Mouse (Mus musculus): Measurements from ENCODE around the gene Egfr. TPM values are rescaled to one million over a fixed set of nuclear protein-coding genes. Genes with fewer than 3 reads are reported as not detected.
A peak's percentile ranks its signal among the peaks of the same experiment; 100 is the strongest.

The Egfr gene
- polyA plus RNA-seq, 1 experiment from 2014 or later = 2.1 TPM

GRCm38 (mm10) chr11:16863547-16863946 lies 111.5 kb downstream of the Egfr start:
- no peak overlapping the region for H3K27ac ChIP-seq (ENCODE audit: low read depth, low read length)
- H3K9ac ChIP-seq (ENCODE audit: low read length) = no peak overlapping the region
- H3K4me1 ChIP-seq (ENCODE audit: control insufficient read depth, insufficient read depth, low read length) = no peaks in the 10 kb centered on the region
- no peak for DNase-seq (ENCODE audit: low spot score)
- ATAC-seq = no peak
- no peaks in the 10 kb centered on the region for H3K36me3 ChIP-seq (ENCODE audit: control insufficient read depth, insufficient read depth, low read length)
- H3K27me3 ChIP-seq (replicated peaks; ENCODE audit: control insufficient read depth, insufficient read depth, low read length) = no peaks in the 10 kb centered on the region
- H3K9me3 ChIP-seq (replicated peaks; ENCODE audit: control insufficient read depth, low read length) = no peaks in the 10 kb centered on the region
- no peak overlapping the region for H3K4me2 ChIP-seq (ENCODE audit: low read length)
- no peak overlapping the region for H3K4me3 ChIP-seq (ENCODE audit: low read depth, low read length)

GRCm38 (mm10) chr11:16864980-16865561 lies 113.1 kb downstream of the Egfr start:
- no peaks in the 10 kb centered on the region for H3K4me1 ChIP-seq (ENCODE audit: control insufficient read depth, insufficient read depth, low read length)
- H3K4me2 ChIP-seq (ENCODE audit: low read length) = no peak overlapping the region
- 67% methylated on average over 3 of the region's 3 CpGs for WGBS
- H3K9ac ChIP-seq (ENCODE audit: low read length) = no peak overlapping the region
- DNase-seq (ENCODE audit: low spot score) (no peak), ATAC-seq (no peak)
- no peak overlapping the region for H3K4me3 ChIP-seq (ENCODE audit: low read depth, low read length)
- no peaks in the 10 kb centered on the region for H3K36me3 ChIP-seq (ENCODE audit: control insufficient read depth, insufficient read depth, low read length)
- no peaks in the 10 kb centered on the region for H3K9me3 ChIP-seq (replicated peaks; ENCODE audit: control insufficient read depth, low read length)
- H3K27me3 ChIP-seq (replicated peaks; ENCODE audit: control insufficient read depth, insufficient read depth, low read length) = no peaks in the 10 kb centered on the region
- H3K27ac ChIP-seq (ENCODE audit: low read depth, low read length) = no peak overlapping the region

GRCm38 (mm10) chr11:16868051-16868450 lies 116.0 kb downstream of the Egfr start:
- WGBS = 73% methylated on average over 6 of the region's 6 CpGs
- Histone ChIP-seq H3K27me3 (replicated peaks; ENCODE audit: control insufficient read depth, insufficient read depth, low read length) (no peaks in the 10 kb centered on the region), H3K4me1 (ENCODE audit: control insufficient read depth, insufficient read depth, low read length) (no peaks in the 10 kb centered on the region), H3K27ac (ENCODE audit: low read depth, low read length) (no peak overlapping the region), H3K9me3 (replicated peaks; ENCODE audit: control insufficient read depth, low read length) (no peaks in the 10 kb centered on the region), H3K4me2 (ENCODE audit: low read length) (no peak overlapping the region), H3K9ac (ENCODE audit: low read length) (no peak overlapping the region), H3K4me3 (ENCODE audit: low read depth, low read length) (no peak overlapping the region), H3K36me3 (ENCODE audit: control insufficient read depth, insufficient read depth, low read length) (no peaks in the 10 kb centered on the region)
- DNase-seq (ENCODE audit: low spot score) = no peak
- no peak for ATAC-seq

- Histone ChIP-seq H3K9me3 (replicated peaks; ENCODE audit: control insufficient read depth, low read length) (no peaks in the 10 kb centered on the region), H3K4me3 (ENCODE audit: low read depth, low read length) (no peak overlapping the region), H3K9ac (ENCODE audit: low read length) (no peak overlapping the region), H3K4me2 (ENCODE audit: low read length) (no peak overlapping the region), H3K27ac (ENCODE audit: low read depth, low read length) (no peak overlapping the region), H3K36me3 (ENCODE audit: control insufficient read depth, insufficient read depth, low read length) (no peaks in the 10 kb centered on the region), H3K4me1 (ENCODE audit: control insufficient read depth, insufficient read depth, low read length) (no peaks in the 10 kb centered on the region), H3K27me3 (replicated peaks; ENCODE audit: control insufficient read depth, insufficient read depth, low read length) (no peaks in the 10 kb centered on the region)
- ATAC-seq (no peak), DNase-seq (ENCODE audit: low spot score) (no peak)
- 39% methylated on average over 2 of the region's 2 CpGs for WGBS
Measured at GRCm38 (mm10) chr11:16869506-16869905, 117.5 kb downstream of the Egfr start.

- WGBS = 62% methylated on average over 5 of the region's 5 CpGs
- no peak overlapping the region for H3K27ac ChIP-seq (ENCODE audit: low read depth, low read length)
- no peaks in the 10 kb centered on the region for H3K27me3 ChIP-seq (replicated peaks; ENCODE audit: control insufficient read depth, insufficient read depth, low read length)
- no peaks in the 10 kb centered on the region for H3K36me3 ChIP-seq (ENCODE audit: control insufficient read depth, insufficient read depth, low read length)
- ATAC-seq (no peak), DNase-seq (ENCODE audit: low spot score) (no peak)
- H3K9ac ChIP-seq (ENCODE audit: low read length) = no peak overlapping the region
- H3K9me3 ChIP-seq (replicated peaks; ENCODE audit: control insufficient read depth, low read length) = no peaks in the 10 kb centered on the region
- no peak overlapping the region for H3K4me3 ChIP-seq (ENCODE audit: low read depth, low read length)
- H3K4me1 ChIP-seq (ENCODE audit: control insufficient read depth, insufficient read depth, low read length) = no peaks in the 10 kb centered on the region
- no peak overlapping the region for H3K4me2 ChIP-seq (ENCODE audit: low read length)
Measured at GRCm38 (mm10) chr11:16871120-16871519, 119.1 kb downstream of the Egfr start.

GRCm38 (mm10) chr11:16877676-16878378 lies 125.8 kb downstream of the Egfr start:
- H3K4me2 ChIP-seq (ENCODE audit: low read length) = no peak overlapping the region
- no peaks in the 10 kb centered on the region for H3K4me1 ChIP-seq (ENCODE audit: control insufficient read depth, insufficient read depth, low read length)
- 49% methylated on average over 9 of the region's 9 CpGs for WGBS
- H3K4me3 ChIP-seq (ENCODE audit: low read depth, low read length) = no peak overlapping the region
- H3K9ac ChIP-seq (ENCODE audit: low read length) = no peak overlapping the region
- no peaks in the 10 kb centered on the region for H3K36me3 ChIP-seq (ENCODE audit: control insufficient read depth, insufficient read depth, low read length)
- no peak overlapping the region for H3K27ac ChIP-seq (ENCODE audit: low read depth, low read length)
- ATAC-seq (no peak), DNase-seq (ENCODE audit: low spot score) (peak; percentile 32)
- H3K9me3 ChIP-seq (replicated peaks; ENCODE audit: control insufficient read depth, low read length) = no peaks in the 10 kb centered on the region
- H3K27me3 ChIP-seq (replicated peaks; ENCODE audit: control insufficient read depth, insufficient read depth, low read length) = no peaks in the 10 kb centered on the region

- ATAC-seq (0 out of 2 replicates have a peak, but pooled peaks have one; percentile 29), DNase-seq (ENCODE audit: low spot score) (peak; percentile 22)
Measured at GRCm38 (mm10) chr11:16881932-16882331, 129.9 kb downstream of the Egfr start.

GRCm38 (mm10) chr11:16886152-16886551 lies 134.1 kb downstream of the Egfr start:
- Histone ChIP-seq H3K4me1 (ENCODE audit: control insufficient read depth, insufficient read depth, low read length) (no peaks in the 10 kb centered on the region), H3K36me3 (ENCODE audit: control insufficient read depth, insufficient read depth, low read length) (no peaks in the 10 kb centered on the region), H3K9ac (ENCODE audit: low read length) (no peak overlapping the region), H3K9me3 (replicated peaks; ENCODE audit: control insufficient read depth, low read length) (no peaks in the 10 kb centered on the region), H3K27me3 (replicated peaks; ENCODE audit: control insufficient read depth, insufficient read depth, low read length) (no peaks in the 10 kb centered on the region), H3K27ac (ENCODE audit: low read depth, low read length) (no peak overlapping the region), H3K4me2 (ENCODE audit: low read length) (no peak overlapping the region), H3K4me3 (ENCODE audit: low read depth, low read length) (no peak overlapping the region)
- no peak for DNase-seq (ENCODE audit: low spot score)
- WGBS = 81% methylated on average over 6 of the region's 6 CpGs
- ATAC-seq = no peak

More at GRCm38 (mm10) chr11:16881932-16882331, 129.9 kb downstream of the Egfr start:
- H3K9me3 ChIP-seq (replicated peaks; ENCODE audit: control insufficient read depth, low read length) = no peaks in the 10 kb centered on the region
- no peaks in the 10 kb centered on the region for H3K4me1 ChIP-seq (ENCODE audit: control insufficient read depth, insufficient read depth, low read length)
- H3K27ac ChIP-seq (ENCODE audit: low read depth, low read length) = no peak overlapping the region
- H3K9ac ChIP-seq (ENCODE audit: low read length) = no peak overlapping the region
- no peak overlapping the region for H3K4me2 ChIP-seq (ENCODE audit: low read length)
- H3K36me3 ChIP-seq (ENCODE audit: control insufficient read depth, insufficient read depth, low read length) = no peaks in the 10 kb centered on the region
- no peak overlapping the region for H3K4me3 ChIP-seq (ENCODE audit: low read depth, low read length)
- 53% methylated on average over 4 of the region's 4 CpGs for WGBS
- no peaks in the 10 kb centered on the region for H3K27me3 ChIP-seq (replicated peaks; ENCODE audit: control insufficient read depth, insufficient read depth, low read length)

GRCm38 (mm10) chr11:16888086-16888485 lies 136.1 kb downstream of the Egfr start:
- no peak for ATAC-seq
- Histone ChIP-seq H3K4me2 (ENCODE audit: low read length) (no peak overlapping the region), H3K27ac (ENCODE audit: low read depth, low read length) (no peak overlapping the region), H3K27me3 (replicated peaks; ENCODE audit: control insufficient read depth, insufficient read depth, low read length) (no peaks in the 10 kb centered on the region), H3K36me3 (ENCODE audit: control insufficient read depth, insufficient read depth, low read length) (no peaks in the 10 kb centered on the region), H3K9ac (ENCODE audit: low read length) (no peak overlapping the region), H3K4me3 (ENCODE audit: low read depth, low read length) (no peak overlapping the region), H3K9me3 (replicated peaks; ENCODE audit: control insufficient read depth, low read length) (no peaks in the 10 kb centered on the region), H3K4me1 (ENCODE audit: control insufficient read depth, insufficient read depth, low read length) (no peaks in the 10 kb centered on the region)
- no peak for DNase-seq (ENCODE audit: low spot score)

Data from forebrain, embryonic 14.5 days (tissue).